Mouse (Mus musculus) MN1 (cell line): ENCODE measurements around the gene 2700097O09Rik.
"Not testable (repeated sequence)": the region's sequence is repeated elsewhere in the genome, so short reads cannot be mapped to it uniquely, and the experiment has no call there.

Experiments used
- DNase-seq: peaks from one replicate; pipeline ENCODE4 v3.0.0-alpha.2; 2016; ENCODE audit warnings: low spot score

2700097O09Rik gene

DNA sequence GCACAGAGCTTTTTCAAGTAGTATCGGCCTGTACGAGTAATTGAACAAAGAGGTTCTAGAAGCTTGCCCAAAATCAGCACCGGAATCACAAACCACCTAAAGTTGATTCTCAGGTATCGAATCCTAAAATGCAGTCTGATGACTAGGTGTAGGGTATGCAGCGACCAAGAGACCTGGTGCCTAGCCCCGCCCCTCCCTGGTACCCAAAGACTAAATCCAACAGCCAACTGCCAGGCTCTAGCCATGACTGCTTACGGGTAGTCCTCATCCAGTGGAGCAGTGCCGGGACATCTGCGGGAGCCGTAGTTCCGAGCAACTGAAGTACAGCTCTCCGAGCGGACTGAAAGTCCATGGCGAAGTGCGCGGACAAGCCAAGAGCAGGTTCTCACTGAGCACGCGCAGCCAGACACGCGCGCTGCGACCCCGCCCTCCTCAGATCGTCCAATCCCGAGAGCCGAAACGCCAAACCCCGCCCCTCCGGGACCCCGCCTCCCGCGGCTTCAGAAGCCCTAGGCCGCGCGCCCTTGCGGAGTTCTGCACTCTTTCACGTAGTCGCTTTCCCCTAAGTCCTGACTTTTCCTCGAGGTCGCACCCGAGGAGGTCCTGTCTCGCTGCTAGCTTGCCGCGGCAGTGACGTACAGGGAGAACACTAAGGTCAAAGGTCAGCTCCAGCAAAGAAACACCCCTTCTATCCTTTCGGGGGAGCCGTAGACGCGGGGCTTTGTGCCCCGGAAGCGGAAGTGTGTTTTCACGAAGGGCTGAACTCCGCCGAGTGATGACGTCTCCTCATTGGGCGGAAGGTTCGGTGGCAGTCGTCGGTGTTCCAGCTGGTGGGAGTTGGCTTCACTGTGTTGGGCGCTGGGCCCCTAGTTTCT lies at the start of gene 2700097O09Rik, which contains the start of gene Srp54a:
2700097O09Rik (minus strand) TSS at position 385 of the 875 bp plus-strand sequence.
Srp54a (plus strand) TSS at position 537 of the 875 bp plus-strand sequence.
- DNase-seq = peak; percentile 97

GRCm38 (mm10) chr12:55124731-55125130 lies 44.8 kb upstream of the 2700097O09Rik start:
- not testable (repeated sequence) for DNase-seq

DNA sequence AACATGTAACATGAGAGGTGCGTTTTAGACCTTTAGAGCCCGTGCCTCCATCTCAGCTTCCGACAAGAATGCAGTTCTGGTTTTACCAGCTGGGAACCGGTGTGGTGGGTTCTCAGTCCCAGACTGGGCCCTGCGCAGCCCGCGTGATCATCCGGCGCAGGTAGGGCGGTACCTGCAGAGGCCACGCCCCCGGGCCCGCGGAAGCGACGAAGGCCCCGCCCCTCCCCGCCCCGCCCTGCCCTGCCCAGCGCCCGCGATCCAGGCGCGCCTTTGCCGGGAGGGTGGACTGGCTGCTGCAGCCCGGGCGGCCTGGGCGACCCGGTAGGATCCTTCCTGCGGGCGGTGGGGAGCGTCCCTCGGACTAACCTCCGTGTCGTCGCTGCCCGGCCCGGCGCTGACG lies 44.3 kb upstream of the 2700097O09Rik start, which contains the start of gene Fam177a:
Fam177a (plus strand) TSS at position 228 of the 400 bp plus-strand sequence.
- DNase-seq = not testable (repeated sequence)

GRCm38 (mm10) chr12:55112616-55113015 lies 32.7 kb upstream of the 2700097O09Rik start:
- DNase-seq = not testable (repeated sequence)

DNA sequence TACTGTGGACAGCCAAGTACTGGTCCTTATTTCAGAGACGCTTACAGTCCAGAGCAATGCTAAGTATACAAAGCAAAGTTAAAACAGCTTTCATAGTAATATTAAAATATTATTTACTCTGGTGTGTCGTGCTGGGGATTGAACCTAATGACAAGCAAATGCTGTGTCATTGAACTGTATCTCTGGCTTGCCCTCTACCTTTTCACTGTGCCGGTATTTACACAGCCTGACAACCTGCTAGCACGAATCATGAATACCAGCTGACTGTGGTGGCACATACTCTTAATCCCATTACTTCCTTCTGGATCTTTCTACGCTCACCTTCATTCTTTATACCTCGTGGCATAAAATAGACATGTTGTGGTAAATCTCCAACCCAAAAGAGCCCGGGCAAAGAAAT lies 12.2 kb upstream of the 2700097O09Rik start:
- DNase-seq = not testable (repeated sequence)

DNA sequence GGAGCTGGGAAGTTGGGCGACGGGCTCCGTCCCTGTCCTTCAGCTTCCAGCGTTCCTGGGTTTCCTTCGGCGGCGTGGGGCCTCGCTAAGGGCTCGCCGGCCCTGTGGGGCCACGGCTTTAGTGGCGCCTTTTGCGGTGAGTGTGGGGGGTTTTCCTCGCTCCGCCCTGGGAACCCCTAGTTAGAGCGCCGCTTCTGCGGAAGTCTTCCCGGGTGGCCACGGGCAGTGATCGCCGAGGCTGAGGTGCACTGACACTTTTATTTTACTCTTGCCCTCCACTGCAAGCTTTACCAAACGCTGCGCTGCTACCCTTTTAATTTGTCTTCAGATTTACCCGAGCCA lies 662 bp upstream of the 2700097O09Rik start:
- not testable (repeated sequence) for DNase-seq

GRCm38 (mm10) chr12:55078706-55079105 lies 1.2 kb downstream of the 2700097O09Rik start:
- not testable (repeated sequence) for DNase-seq

DNA sequence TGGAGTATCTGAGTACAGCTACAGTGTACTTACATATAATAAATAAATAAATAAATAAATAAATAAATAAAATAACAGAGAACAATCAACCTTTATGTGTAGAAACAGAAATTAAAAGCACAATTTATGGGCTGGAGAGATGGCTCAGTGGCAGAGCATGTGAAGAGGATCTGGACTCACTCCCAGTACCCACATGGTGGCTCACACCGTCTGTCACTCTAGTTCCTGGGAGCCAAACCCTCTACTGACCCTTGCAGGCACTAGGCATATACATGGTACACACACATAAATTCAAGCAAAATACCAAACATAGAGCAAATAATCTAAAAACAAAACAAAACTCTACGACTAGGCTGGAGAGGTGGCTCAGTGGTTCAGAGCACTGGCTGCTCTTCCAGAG lies 4.6 kb downstream of the 2700097O09Rik start:
- no peak for DNase-seq

DNA sequence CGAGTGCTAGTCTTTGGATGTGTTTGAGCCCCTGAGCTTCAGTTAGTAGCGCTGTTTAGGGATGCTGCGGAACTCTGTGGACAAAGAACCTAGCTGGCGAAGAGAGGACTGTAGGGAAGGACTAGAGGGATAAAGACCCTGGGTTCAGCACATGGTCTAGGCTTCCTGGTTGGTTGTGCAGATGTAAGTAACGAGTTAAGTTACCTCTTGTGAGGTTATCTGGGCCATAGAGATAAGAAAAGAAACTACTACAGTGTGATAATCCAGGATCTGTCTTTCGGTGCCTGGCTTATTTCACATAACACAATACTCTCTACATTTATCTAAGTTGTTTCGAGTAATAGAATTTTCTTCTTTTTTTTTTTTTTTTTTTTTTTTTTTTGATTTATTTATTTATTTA lies 6.2 kb downstream of the 2700097O09Rik start:
- no peak for DNase-seq

DNA sequence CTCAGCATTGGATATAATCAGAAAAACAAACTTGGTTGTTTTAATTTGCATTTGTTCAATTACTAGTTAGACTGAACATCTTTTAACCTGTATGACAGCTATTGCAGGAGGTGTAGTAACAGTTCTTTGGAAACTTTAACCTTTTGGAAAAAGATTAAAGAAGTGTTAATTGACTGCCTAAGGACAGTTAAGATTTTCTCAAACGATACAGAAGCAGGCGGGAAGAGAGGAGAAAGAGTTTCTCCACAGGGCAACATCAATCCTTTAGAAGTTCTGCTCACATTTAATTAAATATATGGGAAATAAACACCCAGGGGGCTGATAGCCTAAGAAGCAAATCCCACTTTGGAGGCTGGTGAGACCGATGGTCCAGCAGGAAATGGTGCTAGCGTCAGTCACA lies 7.4 kb downstream of the 2700097O09Rik start:
- DNase-seq = no peak

- no peak for DNase-seq
Observed at GRCm38 (mm10) chr12:55062141-55062540, 17.8 kb downstream of the 2700097O09Rik start.

GRCm38 (mm10) chr12:55061006-55061405 lies 18.9 kb downstream of the 2700097O09Rik start:
- DNase-seq = peak; percentile 14

- DNase-seq = no peak
Observed at GRCm38 (mm10) chr12:55060212-55060898, 19.6 kb downstream of the 2700097O09Rik start.

DNA sequence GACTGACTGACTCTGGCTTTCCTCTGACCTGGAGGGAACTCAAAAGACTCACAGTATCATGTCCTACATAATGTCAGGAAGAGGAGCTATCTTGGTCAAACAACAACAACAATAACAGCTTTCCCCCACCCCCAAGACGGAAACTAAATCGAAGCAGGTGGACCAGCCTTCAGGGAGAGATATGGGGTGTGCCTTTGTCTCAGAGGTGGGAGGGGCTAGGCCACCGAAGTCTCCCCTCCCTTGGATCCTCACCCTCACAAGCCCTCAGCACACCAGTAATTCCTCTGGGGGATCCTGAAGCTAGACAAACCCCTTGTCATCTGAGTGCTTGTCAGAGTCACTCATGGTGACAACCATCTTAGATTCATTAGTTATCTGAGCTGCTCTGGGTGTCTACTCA lies 20.1 kb downstream of the 2700097O09Rik start:
- no peak for DNase-seq

GRCm38 (mm10) chr12:55058865-55059615 lies 20.9 kb downstream of the 2700097O09Rik start:
- no peak for DNase-seq

GRCm38 (mm10) chr12:55056703-55057102 lies 23.2 kb downstream of the 2700097O09Rik start:
- no peak for DNase-seq

GRCm38 (mm10) chr12:55054551-55055241 lies 25.2 kb downstream of the 2700097O09Rik start:
- DNase-seq = no peak

DNA sequence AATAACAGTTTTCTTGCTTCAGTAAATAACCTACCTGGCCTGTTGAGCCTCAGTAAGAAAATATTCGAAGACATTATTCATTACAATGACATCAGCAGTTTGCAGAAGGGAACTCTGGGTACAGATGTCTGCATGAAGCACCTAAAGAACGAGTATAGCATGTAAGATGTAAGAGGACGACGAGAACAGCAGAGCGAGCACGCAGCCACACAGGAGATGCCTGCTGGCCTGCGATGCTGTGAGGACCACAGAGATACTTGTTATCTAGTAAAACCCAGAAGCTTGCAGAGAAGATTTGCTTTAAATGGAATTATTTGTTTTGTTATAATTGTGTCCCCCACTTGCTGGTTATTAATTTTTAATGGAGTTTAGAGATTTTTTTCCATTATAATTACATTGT lies 26.6 kb downstream of the 2700097O09Rik start:
- no peak for DNase-seq

DNA sequence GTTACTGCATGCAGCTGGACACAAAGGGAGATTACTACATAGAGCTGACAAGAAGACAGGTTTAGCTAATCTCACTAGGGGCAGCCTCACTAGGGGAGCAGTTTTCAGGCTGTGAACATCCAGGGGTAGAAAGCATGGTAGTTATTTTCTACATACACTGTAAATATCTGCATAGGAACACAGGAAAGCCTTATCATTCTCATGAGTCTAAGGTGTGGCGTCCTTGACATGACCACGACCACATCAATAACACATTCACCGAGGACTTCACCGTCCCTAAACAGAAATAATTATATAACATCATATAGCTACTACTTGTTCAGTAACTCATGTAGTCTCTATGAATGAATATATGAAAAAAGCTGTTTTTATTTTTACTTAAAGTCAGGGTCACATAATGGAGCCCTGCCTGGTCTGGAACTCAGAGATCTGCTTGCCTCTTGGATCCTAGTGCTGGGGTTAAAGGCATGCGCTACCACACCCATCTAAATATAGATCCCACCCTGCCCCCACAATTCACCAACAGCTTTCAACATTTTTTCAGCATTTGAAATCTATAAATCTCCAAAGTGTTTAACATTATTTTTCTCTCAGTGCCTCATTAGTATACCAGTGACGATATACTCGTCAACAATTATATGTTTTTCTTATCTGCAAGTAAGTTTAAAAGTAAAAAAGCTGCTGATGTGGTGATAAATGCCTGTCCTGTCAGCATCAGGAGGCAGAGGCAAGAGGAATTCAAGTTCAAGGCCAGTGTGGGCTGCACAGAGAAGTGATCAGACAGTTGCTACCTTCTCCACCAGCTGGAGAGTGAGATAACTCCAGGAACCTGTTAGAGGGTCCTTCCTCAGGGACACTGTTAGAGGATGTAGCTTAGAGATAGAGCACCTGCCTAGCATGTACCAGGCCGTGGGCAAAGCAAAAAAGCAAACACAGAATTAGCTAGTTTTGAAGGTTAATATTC lies 28.4 kb downstream of the 2700097O09Rik start:
- DNase-seq = no peak

GRCm38 (mm10) chr12:55049731-55050353 lies 30.1 kb downstream of the 2700097O09Rik start:
- no peak for DNase-seq
